17 mouse cellular contexts compared by ENCODE assay signal in genomic region chr11:78137584-78137983, GRCm38 (mm10). TPM values are rescaled to one million over a fixed set of nuclear protein-coding genes. Genes with fewer than 3 reads are reported as not detected.
DNase-seq lines count a peak whose midpoint lies in the region; ATAC-seq lines count a peak whose summit lies in the region.
"Had no signal": no experiment of that assay in that cellular context is flagged by ENCODE, and none has a peak within 500 bp of the region (broad histone marks: within the 10 kb centered on the region; RNA-seq: fewer than 3 reads in every experiment).

No protein-coding gene starts in this region.

- no peak overlapping the region for H3K9ac ChIP-seq in heart, embryonic 16.5 days (ENCODE audit: low read length)
- H3K9ac ChIP-seq: forebrain, embryonic 12.5 days; hindbrain, embryonic 12.5 days; limb, embryonic 15.5 days had no signal

- DNase-seq in heart, adult 9 months (ENCODE audit: low spot score in 2 of 2) = peak; percentile 39 to 49
- DNase-seq in heart, postnatal 14 days = no peak
- DNase-seq in kidney, postnatal 36 days = peak; percentile 46 to 69
- DNase-seq in kidney, postnatal 10 days = no peak
- no peak for DNase-seq in spleen, postnatal 10 days (ENCODE audit: low spot score in 2 of 2)
- DNase-seq: cerebellum, postnatal 25 days; gastrocnemius, postnatal 36 days; midbrain, embryonic 14.5 days; thymus, postnatal 4 days had no signal

- H3K9me3 ChIP-seq in heart, embryonic 16.5 days (replicated peaks; ENCODE audit: control insufficient read depth, low read length) = no peaks in the 10 kb centered on the region
- H3K9me3 ChIP-seq: forebrain, embryonic 12.5 days; hindbrain, embryonic 12.5 days; limb, embryonic 15.5 days had no signal

- WGBS in heart, embryonic 16.5 days = 61% methylated on average over 4 of the region's 4 CpGs

- peak; percentile 46; the same call in 1 of the 2 replicates for ATAC-seq in heart, embryonic 16.5 days (replicated peaks; ENCODE audit: extremely low read depth, insufficient read depth, low FRiP score)
- ATAC-seq: inflammation-experienced regulatory T-cells, adult 6 months; lung, postnatal 0 days had no signal

- intact Hi-C loops in heart, postnatal 14 days (cut with DNase I) = no loop called here

- H3K4me2 ChIP-seq in heart, embryonic 16.5 days (ENCODE audit: low read depth, low read length) = no peak overlapping the region
- H3K4me2 ChIP-seq: forebrain, embryonic 12.5 days; hindbrain, embryonic 12.5 days; limb, embryonic 15.5 days had no signal

- H3K4me3 ChIP-seq in brown adipose tissue, adult 24 weeks (ENCODE audit: insufficient read depth, low read depth, low read length) = no peak overlapping the region
- H3K4me3 ChIP-seq in heart, embryonic 16.5 days (ENCODE audit: low read length) = no peak overlapping the region
- H3K4me3 ChIP-seq: forebrain, embryonic 12.5 days; hindbrain, embryonic 12.5 days; limb, embryonic 15.5 days; myocyte had no signal

- peak overlapping the region; percentile 35 for H3K27ac ChIP-seq in brown adipose tissue, adult 24 weeks (replicated peaks; ENCODE audit: low read depth, low read length)
- peak overlapping the region; percentile 58; the same call in 1 of the 2 replicates for H3K27ac ChIP-seq in heart, embryonic 16.5 days (ENCODE audit: low read length)
- H3K27ac ChIP-seq: forebrain, embryonic 12.5 days; hindbrain, embryonic 12.5 days; limb, embryonic 15.5 days had no signal

- peaks cover 7% of the 10 kb centered on the region for H3K4me1 ChIP-seq in brown adipose tissue, adult 24 weeks (ENCODE audit: control insufficient read depth, insufficient read depth, insufficient read length, low read length)
- H3K4me1 ChIP-seq in heart, embryonic 16.5 days (ENCODE audit: control insufficient read depth, insufficient read depth, low read length) = peaks cover 35% of the 10 kb centered on the region
- H3K4me1 ChIP-seq: forebrain, embryonic 12.5 days; hindbrain, embryonic 12.5 days; limb, embryonic 15.5 days had no signal

- H3K27me3 ChIP-seq in heart, embryonic 16.5 days (ENCODE audit: control insufficient read depth, insufficient read depth, low read length) = no peaks in the 10 kb centered on the region
- H3K27me3 ChIP-seq: forebrain, embryonic 12.5 days; hindbrain, embryonic 12.5 days; limb, embryonic 15.5 days had no signal

- no peaks in the 10 kb centered on the region for H3K36me3 ChIP-seq in heart, embryonic 16.5 days (ENCODE audit: control insufficient read depth, insufficient read depth)
- H3K36me3 ChIP-seq: forebrain, embryonic 12.5 days; hindbrain, embryonic 12.5 days; limb, embryonic 15.5 days had no signal

RNA-seq across cellular contexts. Expression of gene Traf4, which starts 27.8 kb away (rescaled TPM):
- total RNA-seq in heart, postnatal 14 days (2021) = 10 to 100 TPM; 10.3 to 11.2 TPM
- polyA plus RNA-seq in brown adipose tissue, adult 24 weeks (2012; ENCODE audit: insufficient read depth, insufficient read length, missing spikeins) = 45.7 and 47.5 TPM in 2 replicates
- polyA plus RNA-seq in heart, embryonic 16.5 days (2015; fragmentation: Nextera tagmentation; extraction: Ambion mirVana) = 37.3 and 39.1 TPM in 2 replicates

RNA-seq across cellular contexts. Expression of gene Nek8, which starts 38.9 kb away (rescaled TPM):
- total RNA-seq in heart, postnatal 14 days (2021) = 1 to 10 TPM; 4.8 to 6.2 TPM
- polyA plus RNA-seq in brown adipose tissue, adult 24 weeks (2012; ENCODE audit: insufficient read depth, insufficient read length, missing spikeins) = 3.2 and 6.3 TPM in 2 replicates
- 17.7 TPM in 2 replicates for polyA plus RNA-seq in heart, embryonic 16.5 days (2015; fragmentation: Nextera tagmentation; extraction: Ambion mirVana)

RNA-seq across cellular contexts. Expression of gene Tlcd1, which starts 38.9 kb away (rescaled TPM):
- total RNA-seq in heart, postnatal 14 days (2021) = 1 to 10 TPM; 6.5 to 7.6 TPM
- 77.2 and 118 TPM in 2 replicates for polyA plus RNA-seq in brown adipose tissue, adult 24 weeks (2012; ENCODE audit: insufficient read depth, insufficient read length, missing spikeins)
- polyA plus RNA-seq in heart, embryonic 16.5 days (2015; fragmentation: Nextera tagmentation; extraction: Ambion mirVana) = 14.2 and 16.1 TPM in 2 replicates

RNA-seq across cellular contexts. Expression of gene Fam222b, which starts 43.1 kb away (rescaled TPM):
- 10 to 100 TPM; 14.4 to 14.6 TPM for total RNA-seq in heart, postnatal 14 days (2021)
- 5.8 and 7.5 TPM in 2 replicates for polyA plus RNA-seq in brown adipose tissue, adult 24 weeks (2012; ENCODE audit: insufficient read depth, insufficient read length, missing spikeins)
- polyA plus RNA-seq in heart, embryonic 16.5 days (2015; fragmentation: Nextera tagmentation; extraction: Ambion mirVana) = 14.9 and 15.2 TPM in 2 replicates

RNA-seq across cellular contexts. Expression of gene Rpl23a, which starts 45.8 kb away (rescaled TPM):
- total RNA-seq in heart, postnatal 14 days (2021) = 100 to 1,000 TPM; 776 to 812 TPM
- polyA plus RNA-seq in brown adipose tissue, adult 24 weeks (2012; ENCODE audit: insufficient read depth, insufficient read length, missing spikeins) = 881 and 950 TPM in 2 replicates
- 708 and 711 TPM in 2 replicates for polyA plus RNA-seq in heart, embryonic 16.5 days (2015; fragmentation: Nextera tagmentation; extraction: Ambion mirVana)

Comparison
In these comparisons a context has a peak if more than half of its experiments do, and no peak if none do; other contexts are left out.
1. DNase-seq: peak in heart, adult 9 months (2 of 2) and kidney, postnatal 36 days (2 of 2); none in heart, postnatal 14 days (0 of 2), kidney, postnatal 10 days (single experiment) and spleen, postnatal 10 days (0 of 2).